Mouse (Mus musculus) left cerebral cortex, postnatal 25 days (tissue): Measurements from ENCODE around the gene Cacna1f. TPM values are rescaled to one million over a fixed set of nuclear protein-coding genes. Genes with fewer than 3 reads are reported as not detected.

Experiments used
- DNase-seq, 2 experiments: peaks; one replicate each; pipeline ENCODE4 v3.0.0; 2022; ENCODE audit warnings: low spot score in 2 of 2, mixed read lengths in 1 of 2
- intact Hi-C: fragments of 180-260 bp; cut with DNase I; formaldehyde crosslinking; loops from one replicate; pipeline ENCODE4 v1.15.1; 2025
- total RNA-seq, 2 experiments: library from RNA; stranded (reverse); gene quantifications; 2 replicates each; pipeline ENCODE4 v1.2.3; 2021

The Cacna1f gene
- not detected for total RNA-seq

DNA sequence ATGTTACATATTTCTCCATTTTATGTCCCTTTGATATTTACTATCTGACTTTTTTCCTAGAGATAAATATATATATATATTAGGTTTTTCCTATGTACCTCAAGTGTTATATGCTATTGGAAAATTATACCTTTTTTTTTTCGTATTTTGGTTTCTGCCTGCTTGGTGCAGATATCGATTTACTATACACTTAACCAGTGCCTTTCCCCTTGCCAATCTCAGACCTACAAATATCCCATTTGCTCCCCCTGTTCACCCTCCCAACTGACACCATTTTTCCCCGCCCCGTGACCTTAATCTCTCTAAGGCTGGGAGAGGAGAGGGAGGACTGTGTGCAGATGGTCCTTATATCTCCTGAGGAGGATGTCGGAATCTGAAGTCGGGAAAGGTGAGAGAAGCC lies at the start of gene Cacna1f:
TSS of gene Cacna1f (plus strand) at position 301 of the 400 bp plus-strand sequence.
- DNase-seq, result no peak

DNA sequence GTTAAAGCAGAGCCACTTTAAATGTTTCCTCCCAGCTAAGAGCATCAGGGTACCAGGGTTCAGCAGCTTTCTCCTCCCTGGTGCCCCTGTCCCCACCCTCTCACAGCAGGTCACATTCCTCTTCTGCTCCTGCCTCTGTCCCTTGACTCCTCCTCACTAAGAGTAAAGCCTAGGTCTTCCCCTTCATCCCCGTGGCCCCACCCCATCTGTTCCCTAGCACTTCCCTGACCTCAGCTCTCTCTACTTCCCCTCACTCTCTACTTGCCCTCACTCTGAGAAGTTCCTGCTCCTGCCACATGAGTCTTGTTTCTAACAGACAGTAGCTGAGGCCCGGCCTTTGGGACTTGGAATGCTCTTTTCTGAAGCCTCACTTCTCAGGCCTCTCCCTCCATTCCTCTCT lies 43.8 kb upstream of the Cacna1f start:
- intact Hi-C loops, result no loop called here
- DNase-seq, result no peak

More for the DNA sequence above, at the start of gene Cacna1f:
- intact Hi-C loops, result no loop called here

DNA sequence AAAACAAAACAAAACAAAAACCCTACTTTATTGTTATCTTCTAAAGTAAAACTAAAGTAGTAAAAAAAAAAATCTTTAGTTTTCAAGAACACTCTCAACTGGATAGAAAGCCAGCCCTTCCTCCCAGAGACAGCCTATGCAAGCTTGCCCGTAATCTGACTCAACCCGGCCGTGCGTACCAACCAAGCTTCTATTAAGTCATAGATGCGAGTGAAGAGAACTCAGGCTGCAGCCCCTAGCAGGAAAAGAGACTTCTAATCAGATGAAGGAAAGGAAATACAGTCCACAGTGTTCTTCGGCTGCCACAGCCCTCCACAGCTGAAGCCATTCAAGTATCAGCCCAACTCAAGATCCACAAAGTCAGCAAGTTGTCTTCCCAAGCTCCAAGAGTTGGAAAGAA lies 40.5 kb upstream of the Cacna1f start:
- intact Hi-C loops, result no loop called here
- DNase-seq, result no peak

- intact Hi-C loops, result no loop called here
These were observed 39.4 kb upstream of the Cacna1f start for GRCm38 (mm10) chrX:7567491-7567890.

GRCm38 (mm10) chrX:7570481-7571175 lies 36.3 kb upstream of the Cacna1f start:
- no peak for DNase-seq
- intact Hi-C loops, result loop anchor here (5.0 kb wide), 2 partner anchors 98 to 148 kb away; no protein-coding TSS in a partner anchor

More at GRCm38 (mm10) chrX:7567491-7567890, 39.4 kb upstream of the Cacna1f start:
- no peak for DNase-seq

DNA sequence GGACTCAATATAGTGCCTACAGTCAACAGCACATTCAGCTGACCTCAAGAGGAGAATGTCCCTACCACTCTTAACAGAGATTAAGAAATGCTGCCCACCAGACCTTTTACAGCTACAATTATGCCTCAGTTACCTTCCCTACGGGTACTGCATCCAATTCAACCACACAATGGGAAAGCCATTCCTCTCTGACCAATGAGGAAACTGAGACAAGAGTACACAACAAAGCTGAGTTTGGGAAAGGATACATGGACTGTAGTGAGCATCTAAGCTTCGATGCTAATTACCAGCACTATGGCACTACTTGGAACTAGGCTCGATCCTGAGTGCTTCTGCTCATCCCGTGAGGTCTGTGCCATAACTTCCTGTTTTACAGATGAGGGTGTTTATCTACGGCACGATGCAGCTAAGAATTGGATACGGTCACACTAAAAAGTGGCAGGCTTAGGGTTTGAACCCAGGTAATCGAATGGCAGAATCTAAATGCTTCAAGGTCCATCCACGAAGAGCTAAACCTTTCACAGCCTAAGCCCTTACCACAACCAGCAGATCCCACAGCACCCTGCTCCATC lies 35.2 kb upstream of the Cacna1f start:
- intact Hi-C loops, result loop anchor here (5.0 kb wide), 2 partner anchors 99 to 149 kb away; no protein-coding TSS in a partner anchor
- DNase-seq, result no peak

- DNase-seq, result no peak
- intact Hi-C loops, result loop anchor here (5.0 kb wide), 2 partner anchors 100 to 150 kb away; no protein-coding TSS in a partner anchor
These were observed 34.4 kb upstream of the Cacna1f start for GRCm38 (mm10) chrX:7572466-7572865.

DNA sequence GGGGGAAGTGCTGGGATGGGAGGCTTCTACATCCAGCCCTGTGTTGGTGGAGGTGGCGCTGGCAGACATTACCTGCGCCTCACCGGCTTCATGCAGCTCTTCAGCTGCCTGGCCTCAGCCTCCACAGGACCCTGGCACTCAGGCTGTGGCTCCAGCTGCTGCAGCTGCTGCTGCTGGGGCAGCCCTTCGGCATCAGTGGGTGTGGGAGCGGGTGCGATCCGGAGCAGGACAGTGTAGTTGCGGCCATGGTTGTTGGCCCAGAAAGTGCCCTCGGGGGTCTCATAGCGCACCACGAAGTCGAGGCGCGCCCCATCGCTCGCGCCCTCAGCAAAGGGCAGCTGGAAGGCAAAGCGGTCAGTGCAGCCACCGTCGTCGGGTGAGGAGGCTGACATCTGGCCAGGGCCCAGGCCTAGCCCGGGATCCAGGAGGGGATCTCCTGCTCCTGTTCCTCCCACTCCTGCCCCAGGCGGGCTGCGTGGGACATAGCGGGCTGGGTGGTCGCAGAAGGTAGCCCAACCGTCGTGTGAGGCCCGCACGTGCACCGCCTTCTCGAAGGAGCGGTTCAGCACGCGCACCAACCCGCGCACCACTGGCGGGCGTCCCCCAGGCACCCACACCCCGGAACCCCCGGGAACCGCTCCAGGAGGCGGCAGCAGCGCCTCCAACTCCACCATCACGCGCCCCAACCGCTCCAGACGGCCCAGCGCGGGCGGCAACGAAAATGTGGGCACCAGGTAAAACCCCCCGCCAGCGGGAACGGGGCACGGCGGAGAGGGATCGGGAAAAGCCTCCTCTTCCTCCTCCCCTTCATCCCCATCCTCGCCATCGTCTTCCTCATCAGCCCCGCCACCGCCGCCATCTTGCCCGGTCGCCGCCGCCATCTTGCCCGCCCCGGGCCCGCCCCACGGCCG lies 33.5 kb upstream of the Cacna1f start, which contains the start of gene Foxp3:
TSS of gene Foxp3 (plus strand) at position 469 of the 911 bp plus-strand sequence.
- intact Hi-C loops, result loop anchor here (2.0 to 5.0 kb wide), 3 partner anchors 65 to 151 kb away; partner anchors contain the start of gene Syp

DNA sequence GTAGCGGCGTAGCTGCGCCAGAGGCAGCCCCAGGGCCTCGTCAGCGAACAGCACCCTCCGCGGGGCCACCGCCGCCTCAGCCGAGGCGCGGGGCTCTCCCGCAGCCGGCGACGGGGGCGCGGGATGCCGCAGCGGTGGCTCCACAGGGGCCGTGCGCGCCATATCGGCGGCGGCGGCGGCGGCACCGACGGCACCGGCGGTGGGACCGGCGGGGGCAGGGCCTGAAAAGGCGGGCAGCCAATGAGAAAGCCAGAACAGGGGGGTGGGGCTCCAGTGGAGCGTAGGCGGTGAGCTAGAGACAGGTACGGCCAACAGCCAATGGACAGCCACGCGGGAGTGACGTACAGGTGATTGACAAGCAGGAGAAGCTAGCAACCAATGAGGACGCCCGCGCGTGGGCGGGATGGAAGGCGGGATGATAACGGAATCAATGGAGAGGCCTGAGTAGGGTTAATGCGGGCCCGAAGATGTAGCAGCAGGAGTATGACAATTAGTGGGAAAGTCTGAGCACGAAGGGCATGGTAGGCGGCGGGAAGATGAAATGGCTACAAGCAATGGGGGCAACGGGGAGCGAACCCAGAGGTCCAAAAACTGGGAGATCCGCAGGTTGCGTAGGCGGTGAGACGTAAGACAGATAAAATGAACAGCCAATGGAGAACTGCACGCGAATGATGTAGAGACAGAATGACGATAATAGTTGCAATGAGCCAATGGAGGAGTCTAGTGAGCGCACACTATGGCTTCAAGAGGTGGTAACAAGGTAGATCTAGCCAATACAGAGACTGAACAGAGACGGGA lies 32.6 kb upstream of the Cacna1f start, which contains the start of gene Ppp1r3f:
TSS of gene Ppp1r3f (minus strand) at position 197 of the 798 bp plus-strand sequence.
- DNase-seq, result peak; percentile 94 to 99
- intact Hi-C loops, result loop anchor here (2.0 to 5.0 kb wide), 3 partner anchors 65 to 152 kb away; partner anchors contain the start of gene Syp

More for the DNA sequence above, 33.5 kb upstream of the Cacna1f start, which contains the start of gene Foxp3:
- DNase-seq, result peak in 1 of 2 experiments; percentile 61

GRCm38 (mm10) chrX:7574885-7575231 lies 32.0 kb upstream of the Cacna1f start:
- peak; percentile 9 to 22 for DNase-seq
- intact Hi-C loops, result loop anchor here (2.0 to 5.0 kb wide), 3 partner anchors 64 to 153 kb away; partner anchors contain the start of gene Syp

DNA sequence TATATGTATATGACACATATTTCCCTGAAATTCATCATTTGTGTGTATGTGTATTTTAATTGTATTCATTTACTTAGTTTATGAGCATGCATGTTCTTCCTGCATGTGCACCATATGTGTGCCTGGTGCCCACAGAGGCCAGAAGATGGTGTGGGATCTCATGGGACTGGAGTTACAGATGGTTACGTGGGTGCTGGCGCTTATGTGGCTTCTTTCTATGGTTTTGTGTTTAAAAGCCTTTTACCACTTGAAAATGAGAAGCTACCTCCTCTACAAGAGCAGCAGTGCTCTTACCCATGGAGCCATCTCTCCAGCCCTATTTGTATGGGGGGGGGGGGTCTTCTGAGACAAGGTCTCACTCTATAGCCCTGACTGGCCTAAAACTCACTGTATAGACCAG lies 25.7 kb upstream of the Cacna1f start:
- DNase-seq, result peak in 1 of 2 experiments; percentile 54
- intact Hi-C loops, result no loop called here

- intact Hi-C loops, result no loop called here
- no peak for DNase-seq
These were observed 23.0 kb upstream of the Cacna1f start for GRCm38 (mm10) chrX:7583881-7584280.

GRCm38 (mm10) chrX:7586356-7586755 lies 20.5 kb upstream of the Cacna1f start:
- intact Hi-C loops, result no loop called here
- DNase-seq, result no peak

GRCm38 (mm10) chrX:7595371-7595770 lies 11.5 kb upstream of the Cacna1f start:
- DNase-seq, result peak in 1 of 2 experiments; percentile 28
- intact Hi-C loops, result no loop called here

DNA sequence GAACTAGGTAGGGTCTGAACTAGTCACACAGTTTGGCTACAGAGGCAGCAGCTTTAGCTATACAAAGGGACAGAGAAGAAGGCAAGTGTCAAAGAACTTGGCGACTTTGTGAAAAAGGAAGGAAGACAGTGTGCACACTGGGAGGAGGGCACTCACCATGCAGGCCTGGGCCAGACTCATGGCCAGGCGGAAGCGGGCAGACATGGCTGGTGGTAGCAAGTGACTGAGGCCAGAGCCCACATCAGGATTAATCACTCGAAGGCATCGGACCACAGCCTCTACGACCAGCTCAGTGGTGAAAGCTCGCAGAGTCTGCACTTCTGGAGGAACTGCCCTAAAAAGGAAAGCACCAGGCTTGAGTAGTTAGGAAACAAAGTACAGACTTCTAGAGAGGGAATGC lies 2.9 kb upstream of the Cacna1f start:
- intact Hi-C loops, result no loop called here
- no peak for DNase-seq

GRCm38 (mm10) chrX:7604879-7605574 lies 1.9 kb upstream of the Cacna1f start, which contains the start of gene Ccdc22:
TSS of gene Ccdc22 (minus strand) at chrX:7605517.
- DNase-seq, result peak; percentile 81 to 93
- intact Hi-C loops, result no loop called here

- intact Hi-C loops, result no loop called here
- no peak for DNase-seq
These were observed 1.3 kb upstream of the Cacna1f start for GRCm38 (mm10) chrX:7605575-7605941.

- peak in 1 of 2 experiments; percentile 9 for DNase-seq
These were observed 3.2 kb downstream of the Cacna1f start for GRCm38 (mm10) chrX:7610035-7610434.

More at GRCm38 (mm10) chrX:7610035-7610434, 3.2 kb downstream of the Cacna1f start:
- intact Hi-C loops, result loop anchor here (2.0 kb wide), 1 partner anchor 25 kb away; no protein-coding TSS in a partner anchor
